Mouse (Mus musculus): ENCODE data around the gene Abl1. TPM values are rescaled to one million over a fixed set of nuclear protein-coding genes. Genes with fewer than 3 reads are reported as not detected.

Abl1 gene
- polyA plus RNA-seq, 1 experiment: 39.9 TPM

DNA sequence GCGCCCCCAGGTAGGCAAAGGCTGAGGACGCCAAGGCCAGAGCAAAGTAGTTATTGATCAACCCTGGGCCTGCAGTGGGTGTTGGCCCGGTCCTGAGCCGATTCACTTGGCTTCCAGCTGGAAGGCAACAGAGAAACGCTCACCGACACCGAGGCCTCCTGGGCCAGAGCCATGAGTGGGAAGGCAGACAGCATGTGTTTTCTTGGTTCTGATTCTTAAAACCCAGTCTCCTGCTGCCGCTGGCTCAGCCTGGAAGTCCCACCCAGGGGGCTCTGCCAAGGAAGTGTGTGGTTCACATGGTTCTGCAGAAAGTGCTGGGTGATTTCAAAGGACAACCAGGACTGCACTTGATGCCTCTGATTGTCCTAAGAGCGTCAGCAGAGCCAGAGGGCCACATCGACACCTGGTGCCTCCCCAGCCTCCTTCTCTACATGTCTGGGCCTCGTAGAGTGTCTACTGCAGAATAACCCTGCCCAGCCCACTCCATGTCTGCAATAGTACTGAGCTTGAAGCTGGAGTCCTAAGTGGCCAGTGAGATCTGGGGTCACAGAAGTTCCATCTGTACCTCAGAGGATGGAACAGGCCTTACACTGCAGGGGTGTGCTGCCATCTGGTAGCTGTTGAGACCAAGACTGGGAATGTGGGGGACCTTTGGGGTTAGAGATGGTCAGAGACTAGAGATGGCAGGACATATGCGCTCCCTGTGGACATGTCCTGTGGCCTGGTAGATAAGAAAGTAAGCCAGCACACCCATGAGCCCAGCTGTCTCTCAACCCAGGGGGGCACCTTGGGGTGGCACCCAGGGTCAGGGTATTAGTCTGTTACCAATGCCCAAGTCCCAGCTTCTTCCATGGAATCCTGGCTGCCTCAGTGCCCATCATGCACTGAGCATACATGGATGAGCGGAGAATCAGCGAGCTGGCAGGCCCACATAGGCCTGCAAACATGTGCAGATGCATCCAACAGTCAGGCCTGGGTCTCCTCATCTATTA, 138.2 kb downstream of the Abl1 start:
- no peak for TF ChIP-seq CTCF (IDR thresholded peaks at IDR 0.05; ENCODE audit: extremely low read depth, insufficient read depth, low read length)
- TF ChIP-seq POLR2A (IDR thresholded peaks at IDR 0.05; ENCODE audit: extremely low read depth, insufficient read depth, low read length): no peak
- Histone ChIP-seq H3K4me1 (ENCODE audit: control insufficient read depth, insufficient read depth, low read length) (peaks cover 4% of the 10 kb centered on the region), H3K4me3 (ENCODE audit: insufficient read depth, low read length) (no peak overlapping the region), H3K27ac (ENCODE audit: insufficient read depth, low read length) (no peak overlapping the region)

DNA sequence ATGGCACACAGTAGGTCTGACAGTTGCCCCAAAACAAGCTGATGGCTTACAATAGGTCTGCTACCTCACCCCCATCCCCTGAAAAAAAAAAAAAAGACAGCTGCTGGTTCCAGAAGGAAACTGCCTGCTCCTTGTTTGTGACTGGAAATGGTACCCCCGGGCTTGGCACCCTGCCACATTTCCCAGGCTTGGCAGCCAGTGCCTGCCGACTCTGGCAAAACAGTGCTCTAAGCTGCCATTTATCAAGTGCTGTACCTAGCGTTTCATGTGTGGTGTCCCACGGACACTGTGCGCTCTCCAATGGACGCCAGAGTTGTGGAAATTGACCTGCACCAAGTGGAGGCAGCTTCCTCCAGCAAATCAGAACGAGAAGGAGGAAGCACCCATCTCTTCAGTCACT, 139.7 kb downstream of the Abl1 start:
- Histone ChIP-seq H3K27ac (ENCODE audit: insufficient read depth, low read length) (no peak overlapping the region), H3K4me1 (ENCODE audit: control insufficient read depth, insufficient read depth, low read length) (peaks cover 4% of the 10 kb centered on the region), H3K4me3 (ENCODE audit: insufficient read depth, low read length) (no peak overlapping the region)
- TF ChIP-seq POLR2A (IDR thresholded peaks at IDR 0.05; ENCODE audit: extremely low read depth, insufficient read depth, low read length): no peak

GRCm38 (mm10) chr2:31828311-31828825, 140.2 kb downstream of the Abl1 start:
- Histone ChIP-seq H3K4me3 (ENCODE audit: insufficient read depth, low read length) (no peak overlapping the region), H3K4me1 (ENCODE audit: control insufficient read depth, insufficient read depth, low read length) (peaks cover 4% of the 10 kb centered on the region), H3K27ac (ENCODE audit: insufficient read depth, low read length) (no peak overlapping the region)
- TF ChIP-seq CTCF (IDR thresholded peaks at IDR 0.05; ENCODE audit: extremely low read depth, insufficient read depth, low read length): no peak
- TF ChIP-seq POLR2A (IDR thresholded peaks at IDR 0.05; ENCODE audit: extremely low read depth, insufficient read depth, low read length): no peak

DNA sequence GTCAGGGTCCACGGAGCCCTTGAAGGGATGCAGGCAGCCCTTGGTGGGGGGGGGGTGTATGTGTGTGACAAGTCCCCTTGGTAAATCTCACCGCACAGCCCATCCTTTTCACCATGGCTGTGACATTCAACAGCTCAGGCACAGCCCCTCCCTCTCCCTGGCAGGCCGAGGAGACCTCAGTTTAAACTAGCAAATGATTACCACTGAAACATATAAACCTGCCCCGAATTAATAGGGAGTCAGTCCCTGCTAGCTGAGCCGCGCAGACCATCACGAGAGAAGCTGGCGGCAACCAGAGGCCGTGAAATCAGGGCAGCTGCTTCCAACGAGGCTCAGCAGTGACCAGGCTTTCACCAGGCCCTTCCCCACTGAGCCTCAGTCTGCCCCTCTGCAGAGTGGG, 147.9 kb downstream of the Abl1 start:
- TF ChIP-seq CTCF (IDR thresholded peaks at IDR 0.05; ENCODE audit: extremely low read depth, insufficient read depth, low read length): no peak
- no peak for TF ChIP-seq POLR2A (IDR thresholded peaks at IDR 0.05; ENCODE audit: extremely low read depth, insufficient read depth, low read length)
- Histone ChIP-seq H3K4me3 (ENCODE audit: insufficient read depth, low read length) (no peak overlapping the region), H3K4me1 (ENCODE audit: control insufficient read depth, insufficient read depth, low read length) (no peaks in the 10 kb centered on the region), H3K27ac (ENCODE audit: insufficient read depth, low read length) (no peak overlapping the region)

DNA sequence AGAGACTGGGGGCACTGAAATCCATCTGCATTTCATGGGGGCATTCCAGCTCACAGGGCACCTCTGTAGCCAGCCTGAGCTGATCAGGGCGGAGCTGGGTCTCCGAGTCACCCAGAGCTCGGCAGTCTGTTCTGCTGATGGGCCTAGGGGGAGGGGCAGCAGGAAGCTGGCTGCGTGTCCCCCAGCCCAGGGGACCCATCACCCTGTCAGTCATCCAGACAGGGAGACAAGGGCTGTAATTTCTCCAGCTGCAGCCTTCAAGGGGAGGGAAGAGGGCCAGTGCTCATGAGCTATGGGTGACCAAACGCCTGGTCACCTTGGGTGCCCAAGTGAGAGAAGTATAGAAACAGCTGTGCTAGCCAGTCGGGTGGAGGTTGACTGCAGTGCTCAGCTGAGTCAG, 148.8 kb downstream of the Abl1 start:
- TF ChIP-seq POLR2A (IDR thresholded peaks at IDR 0.05; ENCODE audit: extremely low read depth, insufficient read depth, low read length): no peak
- TF ChIP-seq CTCF (IDR thresholded peaks at IDR 0.05; ENCODE audit: extremely low read depth, insufficient read depth, low read length): no peak
- Histone ChIP-seq H3K4me1 (ENCODE audit: control insufficient read depth, insufficient read depth, low read length) (no peaks in the 10 kb centered on the region), H3K27ac (ENCODE audit: insufficient read depth, low read length) (no peak overlapping the region), H3K4me3 (ENCODE audit: insufficient read depth, low read length) (no peak overlapping the region)

- no peaks in the 10 kb centered on the region for H3K4me1 ChIP-seq (ENCODE audit: control insufficient read depth, insufficient read depth, low read length)
- no peak overlapping the region for H3K27ac ChIP-seq (ENCODE audit: insufficient read depth, low read length)
Observed at GRCm38 (mm10) chr2:31838868-31839267, 150.7 kb downstream of the Abl1 start.

DNA sequence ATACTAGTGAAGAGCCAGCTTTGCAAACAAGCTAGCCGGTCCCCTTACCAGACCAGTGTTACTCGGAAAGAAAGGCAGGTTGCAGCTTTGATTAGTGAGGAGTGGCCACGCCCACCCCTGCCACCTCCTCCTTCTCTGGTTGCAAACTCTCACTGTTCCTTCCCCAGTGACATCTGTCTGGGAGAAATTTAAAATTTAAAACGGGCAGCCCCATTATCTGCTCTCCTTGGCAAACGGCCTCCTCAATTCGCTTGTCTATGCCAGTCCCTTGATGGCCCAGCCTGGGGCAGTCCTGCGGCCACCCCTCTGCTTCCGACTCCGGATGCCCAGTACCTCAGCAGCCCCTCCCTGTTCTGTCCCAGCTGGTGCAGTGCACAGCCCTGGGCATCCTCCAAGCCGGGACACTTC, 156.6 kb downstream of the Abl1 start:
- H3K4me3 ChIP-seq (ENCODE audit: insufficient read depth, low read length): no peak overlapping the region
- no peak for TF ChIP-seq CTCF (IDR thresholded peaks at IDR 0.05; ENCODE audit: extremely low read depth, insufficient read depth, low read length)
- TF ChIP-seq POLR2A (IDR thresholded peaks at IDR 0.05; ENCODE audit: extremely low read depth, insufficient read depth, low read length): no peak
- no peak overlapping the region for H3K27ac ChIP-seq (ENCODE audit: insufficient read depth, low read length)
- H3K4me1 ChIP-seq (ENCODE audit: control insufficient read depth, insufficient read depth, low read length): no peaks in the 10 kb centered on the region

More at GRCm38 (mm10) chr2:31838868-31839267, 150.7 kb downstream of the Abl1 start:
- no peak for TF ChIP-seq POLR2A (IDR thresholded peaks at IDR 0.05; ENCODE audit: extremely low read depth, insufficient read depth, low read length)
- TF ChIP-seq CTCF (IDR thresholded peaks at IDR 0.05; ENCODE audit: extremely low read depth, insufficient read depth, low read length): no peak
- H3K4me3 ChIP-seq (ENCODE audit: insufficient read depth, low read length): no peak overlapping the region

- Histone ChIP-seq H3K4me3 (ENCODE audit: insufficient read depth, low read length) (peak overlapping the region; percentile 28; the same call in 1 of the 2 replicates), H3K4me1 (ENCODE audit: control insufficient read depth, insufficient read depth, low read length) (no peaks in the 10 kb centered on the region), H3K27ac (ENCODE audit: insufficient read depth, low read length) (no peak overlapping the region)
- no peak for TF ChIP-seq CTCF (IDR thresholded peaks at IDR 0.05; ENCODE audit: extremely low read depth, insufficient read depth, low read length)
- TF ChIP-seq POLR2A (IDR thresholded peaks at IDR 0.05; ENCODE audit: extremely low read depth, insufficient read depth, low read length): no peak
Observed at GRCm38 (mm10) chr2:31845512-31845895, 157.3 kb downstream of the Abl1 start.

GRCm38 (mm10) chr2:31845896-31846691, 157.9 kb downstream of the Abl1 start, which contains the start of gene Fibcd1:
Fibcd1 (minus strand) TSS chr2:31846005.
- TF ChIP-seq POLR2A (IDR thresholded peaks at IDR 0.05; ENCODE audit: extremely low read depth, insufficient read depth, low read length) (no peak), CTCF (IDR thresholded peaks at IDR 0.05; ENCODE audit: extremely low read depth, insufficient read depth, low read length) (no peak)
- Histone ChIP-seq H3K4me3 (ENCODE audit: insufficient read depth, low read length) (peak within 1 kb of the TSS; percentile 28), H3K4me1 (ENCODE audit: control insufficient read depth, insufficient read depth, low read length) (no peaks in the 10 kb centered on the region), H3K27ac (ENCODE audit: insufficient read depth, low read length) (no peak within 1 kb of the TSS)
